Mouse (Mus musculus) spleen, adult 2 months (tissue): ENCODE results near the gene Ly6g5b. TPM values are rescaled to one million over a fixed set of nuclear protein-coding genes. Genes with fewer than 3 reads are reported as not detected.

Source experiments
- DNase-seq, 2 experiments: peaks; one replicate each; pipeline versions ENCODE4 v3.0.0 to v3.0.0-alpha.2; 2012 to 2021; ENCODE audit warnings: low spot score in 2 of 2, low read depth in 1 of 2
- H3K27ac ChIP-seq: fragments of 200-500 bp; 2 replicates; pipeline ENCODE4 v1.5.1; 2012; ENCODE audit warnings: low read length, inconsistent platforms; ENCODE audit not compliant: insufficient read depth
- H3K27me3 ChIP-seq: fragments of 200-500 bp; 2 replicates; pipeline ENCODE4 v1.6.1; 2012; ENCODE audit warnings: mild to moderate bottlenecking, moderate library complexity, low read length, inconsistent platforms; ENCODE audit not compliant: control insufficient read depth, insufficient read depth
- H3K36me3 ChIP-seq: fragments of 200-500 bp; 2 replicates; pipeline ENCODE4 v1.6.1; 2012; ENCODE audit warnings: mild to moderate bottlenecking, low read length, inconsistent platforms; ENCODE audit not compliant: control insufficient read depth, insufficient read depth
- H3K4me1 ChIP-seq: fragments of 200-500 bp; 2 replicates; pipeline ENCODE4 v1.6.1; 2011; ENCODE audit warnings: inconsistent platforms; ENCODE audit not compliant: control insufficient read depth, insufficient read depth, insufficient read length
- H3K4me3 ChIP-seq: fragments of 200-500 bp; 2 replicates; pipeline ENCODE4 v1.5.1; 2011; ENCODE audit warnings: mild to moderate bottlenecking, inconsistent platforms; ENCODE audit not compliant: insufficient read depth, insufficient read length; ENCODE audit errors: extremely low read depth
- CTCF ChIP-seq: fragments of 200-500 bp; IDR thresholded peaks from 2 replicates; pipeline ENCODE4 v1.5.1; 2011; ENCODE audit warnings: mild to moderate bottlenecking, inconsistent platforms; ENCODE audit not compliant: insufficient read depth, insufficient read length, insufficient replicate concordance; ENCODE audit errors: extremely low read depth
- POLR2A ChIP-seq: fragments of 200-500 bp; IDR thresholded peaks from 2 replicates; pipeline ENCODE4 v1.6.1; 2011; ENCODE audit warnings: low read depth, low read length, inconsistent platforms
- WGBS: fragments of 180-500 bp; shearing (Covaris S2); methylation state at CpG from one replicate; pipeline ENCODE4 v1.1.7; 2018; 5-methylcytosine and 5-hydroxymethylcytosine counted together
- polyA plus RNA-seq: library from polyadenylated mRNA; depleted of rRNA; stranded (reverse); fragments of >200 nt; gene quantifications from 2 replicates; pipeline ENCODE4 v1.2.3, GENCODE M21; 2012

Ly6g5b gene
- polyA plus RNA-seq, 1 experiment, result 2.9 TPM

GRCm38 (mm10) chr17:35096597-35096996 lies 18.6 kb downstream of the Ly6g5b start:
- 95% methylated on average over 12 of the region's 12 CpGs for WGBS
- no peak overlapping the region for H3K27ac ChIP-seq
- no peaks in the 10 kb centered on the region for H3K27me3 ChIP-seq
- DNase-seq, result no peak
- no peak overlapping the region for H3K4me3 ChIP-seq
- TF ChIP-seq POLR2A (no peak), CTCF (no peak)
- H3K4me1 ChIP-seq, result no peaks in the 10 kb centered on the region
- H3K36me3 ChIP-seq, result peaks cover 50% of the 10 kb centered on the region

GRCm38 (mm10) chr17:35094475-35095365 lies 20.5 kb downstream of the Ly6g5b start:
- H3K4me3 ChIP-seq, result no peak overlapping the region
- H3K27ac ChIP-seq, result no peak overlapping the region
- no peaks in the 10 kb centered on the region for H3K27me3 ChIP-seq
- DNase-seq, result no peak
- TF ChIP-seq CTCF (no peak), POLR2A (no peak)
- H3K4me1 ChIP-seq, result peaks cover 5% of the 10 kb centered on the region; the same call in 1 of the 2 replicates
- WGBS, result 87% methylated on average over 15 of the region's 15 CpGs
- peaks cover 37% of the 10 kb centered on the region for H3K36me3 ChIP-seq

GRCm38 (mm10) chr17:35092403-35093198 lies 22.6 kb downstream of the Ly6g5b start:
- TF ChIP-seq CTCF (no peak), POLR2A (no peak)
- no peak for DNase-seq
- 90% methylated on average over 14 of the region's 14 CpGs for WGBS
- no peak overlapping the region for H3K4me3 ChIP-seq
- no peaks in the 10 kb centered on the region for H3K27me3 ChIP-seq
- H3K27ac ChIP-seq, result no peak overlapping the region
- peaks cover 5% of the 10 kb centered on the region; the same call in 1 of the 2 replicates for H3K4me1 ChIP-seq
- peaks cover 24% of the 10 kb centered on the region for H3K36me3 ChIP-seq

GRCm38 (mm10) chr17:35090166-35090932 lies 24.9 kb downstream of the Ly6g5b start:
- Histone ChIP-seq H3K27ac (no peak overlapping the region), H3K27me3 (no peaks in the 10 kb centered on the region), H3K4me1 (peaks cover 5% of the 10 kb centered on the region; the same call in 1 of the 2 replicates), H3K4me3 (no peak overlapping the region), H3K36me3 (peaks cover 14% of the 10 kb centered on the region)
- 66% methylated on average over 8 of the region's 8 CpGs for WGBS
- DNase-seq, result no peak
- TF ChIP-seq CTCF (no peak), POLR2A (no peak)

GRCm38 (mm10) chr17:35088825-35089644 lies 26.2 kb downstream of the Ly6g5b start, which contains the start of gene Abhd16a:
Gene Abhd16a (plus strand): TSS chr17:35089263.
- H3K36me3 ChIP-seq, result peaks cover 9% of the 10 kb centered on the region
- 2% methylated on average over 67 of the region's 67 CpGs for WGBS
- no peaks in the 10 kb centered on the region for H3K27me3 ChIP-seq
- 0 out of 2 replicates have a peak, but pooled peaks have one; percentile 0 for TF ChIP-seq CTCF
- TF ChIP-seq POLR2A, result peak; percentile 72
- H3K27ac ChIP-seq, result peak within 1 kb of the TSS; percentile 99
- peak; percentile 88 to 91 for DNase-seq
- H3K4me3 ChIP-seq, result peak within 1 kb of the TSS; percentile 98
- peaks cover 5% of the 10 kb centered on the region; the same call in 1 of the 2 replicates for H3K4me1 ChIP-seq

GRCm38 (mm10) chr17:35088151-35088550 lies 27.1 kb downstream of the Ly6g5b start:
- H3K4me3 ChIP-seq, result no peak overlapping the region
- no peak for DNase-seq
- H3K27me3 ChIP-seq, result no peaks in the 10 kb centered on the region
- 48% methylated on average over 2 of the region's 2 CpGs for WGBS
- no peak for TF ChIP-seq POLR2A
- no peak for TF ChIP-seq CTCF
- H3K36me3 ChIP-seq, result peaks cover 7% of the 10 kb centered on the region
- no peak overlapping the region for H3K27ac ChIP-seq
- H3K4me1 ChIP-seq, result peaks cover 5% of the 10 kb centered on the region; the same call in 1 of the 2 replicates
